Mouse (Mus musculus) heart, embryonic 15.5 days (tissue): ENCODE measurements around the gene Nans. TPM values are rescaled to one million over a fixed set of nuclear protein-coding genes. Genes with fewer than 3 reads are reported as not detected.

ENCODE experiments used
- ATAC-seq: fragments of 200-750 bp; cut with Nextera tagmentation; replicated peaks from 2 replicates; pipeline ENCODE4 v1.8.0; 2017; ENCODE audit warnings: low read depth, moderate TSS enrichment; ENCODE audit not compliant: insufficient number of reproducible peaks, insufficient read depth, low FRiP score
- H3K27ac ChIP-seq: fragments of 300-500 bp; sonication (generic); 2 replicates; pipeline ENCODE4 v1.5.1; 2015; ENCODE audit warnings: mild to moderate bottlenecking, inconsistent platforms
- H3K27me3 ChIP-seq: fragments of 300-500 bp; sonication (generic); 2 replicates; pipeline ENCODE4 v1.6.1; 2015; ENCODE audit warnings: inconsistent platforms
- H3K36me3 ChIP-seq: fragments of 300-500 bp; sonication (generic); 2 replicates; pipeline ENCODE4 v1.6.1; 2015; ENCODE audit warnings: mild to moderate bottlenecking, inconsistent platforms
- H3K4me1 ChIP-seq: fragments of 300-500 bp; sonication (generic); replicated peaks from 2 replicates; pipeline ENCODE4 v1.6.1; 2015; ENCODE audit warnings: inconsistent platforms
- H3K4me2 ChIP-seq: fragments of 300-500 bp; sonication (generic); 2 replicates; pipeline ENCODE4 v1.6.1; 2015; ENCODE audit warnings: inconsistent platforms, mild to moderate bottlenecking, moderate library complexity
- H3K4me3 ChIP-seq: fragments of 300-500 bp; sonication (generic); 2 replicates; pipeline ENCODE4 v1.5.1; 2015; ENCODE audit warnings: mild to moderate bottlenecking, inconsistent platforms
- H3K9ac ChIP-seq: fragments of 300-500 bp; sonication (generic); 2 replicates; pipeline ENCODE4 v1.6.1; 2015; ENCODE audit warnings: mild to moderate bottlenecking, inconsistent platforms
- H3K9me3 ChIP-seq: fragments of 300-500 bp; sonication (generic); replicated peaks from 2 replicates; pipeline ENCODE4 v1.6.1; 2016; ENCODE audit warnings: inconsistent platforms
- WGBS: fragments of 180-500 bp; shearing (Covaris S2); methylation state at CpG from one replicate; pipeline ENCODE4 v1.1.7; 2015; ENCODE audit warnings: mixed read lengths; 5-methylcytosine and 5-hydroxymethylcytosine counted together
- polyA plus RNA-seq: library from polyadenylated mRNA; unstranded; fragments of >200 nt; fragmentation: Nextera tagmentation; extraction: Ambion mirVana; gene quantifications from 2 replicates; pipeline ENCODE4 v1.2.1, GENCODE M21; 2015

Nans gene
- 48.0 and 63.1 TPM in 2 replicates for polyA plus RNA-seq

DNA sequence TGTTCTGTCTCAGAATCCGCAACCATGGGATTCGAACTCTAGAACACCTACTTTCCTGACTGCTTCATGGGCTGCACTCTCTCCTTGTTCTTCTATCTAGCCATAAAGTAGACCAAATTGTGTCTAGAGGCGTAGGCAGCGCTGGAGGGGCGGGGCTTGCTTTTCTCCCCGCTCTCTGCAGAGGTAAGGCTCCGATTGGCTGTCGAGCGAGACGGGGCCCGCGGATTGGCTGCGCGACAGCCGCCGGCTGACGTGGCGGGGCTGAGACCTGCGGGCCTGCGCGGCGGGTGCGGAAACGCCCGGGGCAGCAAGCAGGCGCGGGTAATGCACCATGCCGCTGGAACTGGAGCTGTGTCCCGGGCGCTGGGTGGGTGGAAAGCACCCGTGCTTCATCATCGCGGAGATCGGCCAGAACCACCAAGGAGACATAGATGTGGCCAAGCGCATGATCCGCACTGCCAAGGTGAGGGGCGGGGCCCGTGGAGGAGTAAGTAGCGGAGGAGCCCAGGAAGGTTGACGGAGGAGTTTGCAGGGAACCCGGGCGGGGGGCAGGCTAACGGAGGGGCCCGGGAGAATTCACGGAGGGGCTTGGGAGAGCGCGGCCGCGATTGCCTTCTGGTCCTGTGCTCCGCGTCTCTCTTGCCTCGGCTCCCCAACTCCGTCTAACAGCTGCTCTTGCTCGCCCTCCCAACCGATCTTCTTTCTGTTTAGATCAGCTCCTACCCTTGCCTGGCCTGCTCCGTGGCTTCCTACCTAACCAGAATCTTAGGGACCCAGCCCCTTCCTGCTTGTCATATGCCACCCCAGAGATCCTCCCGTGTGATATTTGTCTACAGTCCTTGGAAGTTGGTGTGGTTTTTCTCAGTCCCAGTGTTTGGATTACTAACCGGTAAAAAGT, at the start of gene Nans:
TSS of gene Nans (plus strand) at position 221 of the 898 bp plus-strand sequence.
- Histone ChIP-seq H3K27me3 (no peaks in the 10 kb centered on the region), H3K36me3 (peaks cover 17% of the 10 kb centered on the region), H3K4me3 (peak within 1 kb of the TSS; percentile 87), H3K9ac (peak within 1 kb of the TSS; percentile 85), H3K9me3 (no peaks in the 10 kb centered on the region), H3K4me1 (peaks cover 16% of the 10 kb centered on the region), H3K27ac (peak within 1 kb of the TSS; percentile 74), H3K4me2 (peak within 1 kb of the TSS; percentile 67)
- under 1% methylated on average over 58 of the region's 58 CpGs for WGBS
- ATAC-seq: peak; percentile 97

DNA sequence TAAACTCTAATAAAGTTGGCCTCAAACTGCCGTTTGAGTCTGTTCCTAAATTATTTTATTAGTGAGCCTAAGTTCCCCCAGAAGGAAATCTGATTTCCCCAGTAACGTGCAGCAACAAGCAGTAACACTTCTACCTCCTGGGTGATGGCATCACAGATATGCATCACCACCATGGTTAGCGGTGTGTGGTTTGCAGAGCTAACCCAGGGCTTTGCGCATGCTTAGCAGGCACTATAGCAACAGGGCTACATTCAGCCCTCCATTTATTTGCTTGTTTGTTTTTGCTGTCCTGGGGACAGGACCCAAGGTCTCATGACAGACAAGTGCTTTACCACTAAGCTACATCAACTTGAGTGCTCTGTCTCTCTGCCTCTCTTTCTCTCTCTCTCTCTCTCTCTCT, 46.5 kb upstream of the Nans start:
- no peaks in the 10 kb centered on the region for H3K9me3 ChIP-seq
- H3K27me3 ChIP-seq: no peaks in the 10 kb centered on the region
- H3K4me1 ChIP-seq: no peaks in the 10 kb centered on the region
- H3K9ac ChIP-seq: no peak overlapping the region
- no peaks in the 10 kb centered on the region for H3K36me3 ChIP-seq
- H3K4me3 ChIP-seq: no peak overlapping the region
- WGBS: 74% methylated on average over 4 of the region's 4 CpGs
- H3K27ac ChIP-seq: no peak overlapping the region
- no peak overlapping the region for H3K4me2 ChIP-seq
- ATAC-seq: no peak

DNA sequence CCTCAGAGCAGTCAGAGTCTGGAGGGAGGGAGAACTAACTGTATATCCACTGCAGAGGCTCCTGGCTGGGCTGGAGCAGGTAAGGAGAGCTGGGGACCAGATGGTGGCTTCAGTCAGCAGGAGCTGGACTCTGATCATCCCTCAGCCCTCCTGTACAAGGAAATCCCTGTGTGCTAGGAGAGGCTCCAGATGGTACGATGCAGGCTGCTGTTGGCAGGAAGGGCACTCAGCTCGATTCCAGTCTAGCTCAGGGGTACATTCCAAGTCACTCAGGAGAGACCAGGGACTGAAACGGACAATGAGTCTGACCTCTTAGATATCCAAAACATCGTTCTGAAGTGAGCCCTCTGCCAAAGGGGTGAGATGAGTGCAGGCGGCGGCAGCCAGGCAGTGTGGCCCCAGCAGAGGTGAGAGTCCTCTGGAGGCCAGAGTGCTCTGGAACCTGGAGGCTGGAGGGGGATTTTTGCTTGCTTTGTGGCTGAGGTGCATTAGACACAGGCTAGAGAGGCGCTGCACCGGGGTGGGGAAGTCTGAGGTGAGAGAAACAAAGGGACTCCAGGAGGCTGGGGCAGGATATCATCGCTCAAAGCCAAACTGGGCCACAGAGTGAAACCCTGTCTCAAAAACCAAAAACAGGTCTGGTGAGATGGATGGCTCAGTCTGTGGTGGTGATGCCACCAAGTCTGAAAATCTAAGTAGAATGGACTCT, 43.7 kb upstream of the Nans start:
- Histone ChIP-seq H3K27ac (no peak overlapping the region), H3K27me3 (no peaks in the 10 kb centered on the region), H3K9ac (no peak overlapping the region), H3K9me3 (no peaks in the 10 kb centered on the region), H3K4me1 (peaks cover 15% of the 10 kb centered on the region), H3K4me3 (no peak overlapping the region), H3K36me3 (no peaks in the 10 kb centered on the region), H3K4me2 (no peak overlapping the region)
- ATAC-seq: no peak
- 43% methylated on average over 9 of the region's 9 CpGs for WGBS

DNA sequence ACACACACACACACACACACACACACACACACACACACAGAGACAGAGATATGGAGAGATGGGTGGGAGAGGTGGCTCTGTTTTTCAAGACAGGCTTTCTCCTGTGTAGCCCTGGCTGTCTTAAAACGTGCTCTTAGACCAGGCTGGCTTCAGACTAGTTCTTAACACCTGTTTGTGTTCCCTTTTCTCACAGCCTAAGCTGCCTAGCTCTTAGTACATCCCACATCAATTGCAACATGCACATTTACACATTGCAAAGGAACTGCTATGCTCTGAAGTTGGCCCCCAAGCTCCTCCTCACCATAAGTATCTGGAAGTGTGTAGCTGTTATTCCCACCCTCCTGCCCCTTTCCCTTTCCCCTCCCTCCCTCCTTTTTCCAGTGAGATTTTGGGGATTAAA, 41.6 kb upstream of the Nans start:
- Histone ChIP-seq H3K27me3 (no peaks in the 10 kb centered on the region), H3K27ac (no peak overlapping the region), H3K4me2 (no peak overlapping the region), H3K4me1 (peaks cover 19% of the 10 kb centered on the region), H3K9ac (no peak overlapping the region), H3K4me3 (no peak overlapping the region), H3K9me3 (no peaks in the 10 kb centered on the region), H3K36me3 (no peaks in the 10 kb centered on the region)
- 62% methylated on average over 1 of the region's 1 CpGs for WGBS
- ATAC-seq: no peak

DNA sequence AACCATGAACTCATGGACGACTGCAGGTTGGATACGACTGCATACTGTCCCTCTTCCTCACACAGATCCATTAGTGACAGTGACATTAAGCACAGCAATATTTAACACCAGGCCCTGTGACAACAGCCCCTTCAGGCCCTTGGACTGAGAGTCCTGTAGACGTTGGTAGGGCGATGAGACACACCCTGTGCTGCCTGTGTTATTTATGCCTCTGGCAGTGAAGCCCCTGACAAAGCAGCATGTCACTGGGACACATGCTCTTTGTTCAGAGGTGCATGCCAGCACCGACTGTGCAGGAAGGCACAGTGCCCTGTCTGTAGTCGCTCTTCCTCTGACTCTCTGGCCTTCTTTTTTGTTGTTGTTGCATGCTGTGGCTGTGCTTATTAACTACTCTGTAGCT, 40.2 kb upstream of the Nans start:
- no peak overlapping the region for H3K4me2 ChIP-seq
- H3K27me3 ChIP-seq: no peaks in the 10 kb centered on the region
- no peaks in the 10 kb centered on the region for H3K9me3 ChIP-seq
- H3K27ac ChIP-seq: no peak overlapping the region
- H3K4me1 ChIP-seq: peaks cover 33% of the 10 kb centered on the region
- no peak for ATAC-seq
- 36% methylated on average over 6 of the region's 6 CpGs for WGBS
- peak overlapping the region; percentile 28; the same call in 1 of the 2 replicates for H3K9ac ChIP-seq
- no peak overlapping the region for H3K4me3 ChIP-seq
- no peaks in the 10 kb centered on the region for H3K36me3 ChIP-seq

DNA sequence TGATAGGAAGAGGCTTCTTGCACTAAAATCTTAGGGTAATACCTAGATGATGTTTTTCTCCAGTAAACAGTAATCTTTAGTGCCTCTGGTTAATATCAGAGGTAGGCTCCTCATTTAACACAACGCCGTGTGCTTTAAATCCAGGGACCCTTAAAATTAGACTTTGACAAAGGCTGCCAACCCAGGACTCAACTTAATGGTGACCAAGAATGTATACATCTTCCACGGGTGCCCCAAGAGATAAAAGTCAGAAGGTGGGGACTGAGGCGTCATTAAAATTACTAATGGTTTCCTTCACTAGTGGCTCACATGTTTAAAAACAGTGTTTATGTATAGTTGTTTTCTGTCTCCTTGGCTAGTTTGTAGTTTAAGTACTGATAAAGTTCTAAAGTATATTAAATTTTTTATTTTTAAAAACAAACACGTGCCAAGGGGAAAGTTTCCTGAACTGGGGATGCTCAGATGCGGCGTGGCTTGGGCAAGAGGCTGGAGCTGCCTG, 39.0 kb upstream of the Nans start:
- Histone ChIP-seq H3K27ac (peak overlapping the region; percentile 99), H3K36me3 (no peaks in the 10 kb centered on the region), H3K9ac (peak overlapping the region; percentile 97), H3K9me3 (no peaks in the 10 kb centered on the region), H3K4me1 (peaks cover 42% of the 10 kb centered on the region), H3K4me3 (peak overlapping the region; percentile 87), H3K27me3 (no peaks in the 10 kb centered on the region), H3K4me2 (peak overlapping the region; percentile 96)
- 32% methylated on average over 7 of the region's 7 CpGs for WGBS
- ATAC-seq: no peak

DNA sequence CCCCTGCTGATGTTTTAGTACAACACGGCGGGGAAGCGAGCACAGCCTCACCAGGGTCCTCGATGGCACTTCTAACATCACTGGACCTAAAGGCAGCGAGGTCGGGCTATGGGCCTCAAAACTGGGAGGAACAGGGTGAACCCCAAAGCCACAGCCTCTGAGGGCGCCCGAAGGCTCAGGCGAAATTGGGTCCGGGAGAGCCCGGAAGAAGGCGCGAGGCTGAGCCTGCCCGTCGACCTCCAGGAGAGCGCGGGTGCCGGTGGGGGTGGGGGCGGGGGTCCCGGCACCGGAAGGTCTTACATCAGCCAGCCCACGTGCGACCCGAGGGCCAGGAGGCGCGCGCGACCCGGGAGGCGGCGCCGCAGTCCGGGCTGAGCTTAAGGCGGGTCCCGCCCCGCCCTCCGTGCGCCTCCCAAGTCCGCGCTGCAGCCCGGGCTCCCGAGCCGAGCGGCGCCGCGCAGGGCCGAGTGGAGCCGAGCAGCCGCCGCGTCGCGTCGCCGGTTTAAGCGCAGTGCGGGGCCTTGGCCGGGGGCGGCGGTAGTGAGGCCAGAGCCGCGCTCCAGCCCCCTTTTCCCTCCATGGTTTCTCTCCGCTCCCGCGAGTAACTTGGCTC, 38.4 kb upstream of the Nans start, which contains the start of gene Anp32b:
TSS of gene Anp32b (plus strand) at position 384 of the 613 bp plus-strand sequence.
- Histone ChIP-seq H3K4me2 (peak within 1 kb of the TSS; percentile 96), H3K9me3 (no peaks in the 10 kb centered on the region), H3K27ac (peak within 1 kb of the TSS; percentile 99), H3K36me3 (no peaks in the 10 kb centered on the region), H3K27me3 (no peaks in the 10 kb centered on the region), H3K4me1 (peaks cover 48% of the 10 kb centered on the region), H3K4me3 (peak within 1 kb of the TSS; percentile 87), H3K9ac (peak within 1 kb of the TSS; percentile 97)
- peak; percentile 92 for ATAC-seq
- WGBS: under 1% methylated on average over 49 of the region's 66 CpGs

DNA sequence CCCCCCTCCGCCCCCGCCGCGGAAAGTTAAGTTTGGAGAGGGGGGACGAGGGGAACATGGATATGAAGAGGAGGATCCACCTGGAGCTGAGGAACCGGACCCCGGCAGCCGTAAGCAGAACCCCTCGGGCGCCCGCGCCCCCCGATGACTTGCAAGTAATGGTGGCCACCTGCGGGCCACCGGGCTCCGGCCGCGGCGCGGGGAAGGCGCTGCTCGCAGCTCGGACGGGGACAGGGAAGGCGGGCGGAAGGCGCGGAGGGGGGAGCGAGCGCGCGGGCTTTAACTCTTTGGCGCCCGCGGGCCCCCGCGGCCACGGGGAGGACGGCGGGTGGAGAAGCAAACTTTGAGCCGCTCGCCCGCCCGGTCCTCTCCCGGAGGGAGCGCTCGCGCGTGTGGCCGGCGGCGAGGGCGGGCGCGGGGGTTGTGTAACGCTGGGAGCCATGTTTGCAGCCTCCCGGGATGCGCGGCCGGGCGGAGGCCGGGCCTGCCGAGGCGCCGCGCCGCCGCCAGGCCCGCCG, 37.7 kb upstream of the Nans start:
- WGBS: under 1% methylated on average over 55 of the region's 70 CpGs
- Histone ChIP-seq H3K4me3 (peak overlapping the region; percentile 87), H3K4me1 (peaks cover 49% of the 10 kb centered on the region), H3K27ac (peak overlapping the region; percentile 99), H3K4me2 (peak overlapping the region; percentile 96), H3K27me3 (no peaks in the 10 kb centered on the region), H3K9ac (peak overlapping the region; percentile 97), H3K36me3 (no peaks in the 10 kb centered on the region), H3K9me3 (no peaks in the 10 kb centered on the region)
- peak; percentile 45 for ATAC-seq

DNA sequence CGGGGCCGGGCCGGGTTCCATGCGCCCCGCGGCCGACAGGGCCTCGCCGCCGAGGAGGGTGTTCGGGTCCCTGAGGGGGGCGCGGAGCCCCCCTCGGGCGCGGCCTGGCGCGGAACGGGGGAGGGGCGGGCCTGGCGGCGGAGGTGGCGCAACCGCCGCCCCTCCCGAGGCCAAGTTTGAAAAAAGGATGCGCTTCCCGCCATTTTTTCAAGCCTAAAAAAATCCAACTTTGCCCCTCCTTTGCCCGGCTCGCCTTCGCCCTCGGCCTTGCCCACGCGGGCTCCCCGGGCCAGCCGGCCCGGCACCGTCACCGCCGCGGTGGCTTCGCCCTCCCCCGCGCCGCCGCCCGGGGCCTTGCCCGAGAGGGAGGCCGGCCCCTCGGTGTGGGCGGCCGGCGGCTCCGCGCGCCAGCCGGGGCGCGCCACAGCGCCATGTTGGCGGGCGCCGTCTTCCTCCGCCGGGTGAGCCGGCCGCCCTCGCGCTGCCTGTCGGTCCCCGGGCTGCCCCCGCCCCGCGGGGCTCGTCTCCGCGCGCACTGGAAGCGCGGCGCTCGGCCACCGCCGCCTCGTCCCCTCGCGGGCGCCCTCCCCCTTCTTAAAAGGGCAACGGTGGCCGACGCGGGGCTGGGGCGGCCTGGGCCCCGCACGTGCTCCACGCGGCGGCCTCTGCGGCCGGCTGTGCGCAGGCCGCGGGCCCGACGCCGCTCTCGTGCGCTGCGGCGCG, 37.1 kb upstream of the Nans start:
- H3K4me2 ChIP-seq: peak overlapping the region; percentile 96
- H3K9me3 ChIP-seq: no peaks in the 10 kb centered on the region
- no peaks in the 10 kb centered on the region for H3K36me3 ChIP-seq
- peak overlapping the region; percentile 99 for H3K27ac ChIP-seq
- H3K27me3 ChIP-seq: no peaks in the 10 kb centered on the region
- ATAC-seq: peak; percentile 51
- peaks cover 51% of the 10 kb centered on the region for H3K4me1 ChIP-seq
- WGBS: 0% methylated on average over 74 of the region's 111 CpGs
- H3K4me3 ChIP-seq: peak overlapping the region; percentile 87
- peak overlapping the region; percentile 97 for H3K9ac ChIP-seq

DNA sequence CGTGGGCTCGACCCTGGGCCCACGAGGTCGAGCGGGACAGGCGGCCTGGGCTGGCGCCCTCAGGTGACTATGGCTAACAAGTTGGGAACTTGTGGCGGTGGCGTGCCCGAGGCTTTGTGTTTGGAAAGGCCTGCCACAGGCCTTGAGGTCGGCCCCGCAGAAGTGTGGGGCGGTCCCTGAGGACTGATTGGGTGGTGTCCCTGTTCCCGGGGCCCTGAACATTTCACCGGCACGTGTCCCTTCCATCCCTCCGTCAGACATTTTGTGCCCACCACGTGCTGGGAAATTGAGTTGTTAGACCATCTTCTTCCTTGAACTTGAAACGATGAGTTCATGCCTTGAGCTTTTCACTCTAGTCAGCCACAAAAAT, 36.6 kb upstream of the Nans start:
- under 1% methylated on average over 19 of the region's 19 CpGs for WGBS
- no peaks in the 10 kb centered on the region for H3K36me3 ChIP-seq
- peak overlapping the region; percentile 87 for H3K4me3 ChIP-seq
- peaks cover 53% of the 10 kb centered on the region for H3K4me1 ChIP-seq
- no peaks in the 10 kb centered on the region for H3K9me3 ChIP-seq
- H3K4me2 ChIP-seq: peak overlapping the region; percentile 96
- H3K27me3 ChIP-seq: no peaks in the 10 kb centered on the region
- H3K27ac ChIP-seq: peak overlapping the region; percentile 99
- H3K9ac ChIP-seq: peak overlapping the region; percentile 97
- peak; percentile 6 for ATAC-seq
